Mouse (Mus musculus): ENCODE results near the gene Reep6. TPM values are rescaled to one million over a fixed set of nuclear protein-coding genes. Genes with fewer than 3 reads are reported as not detected.
"Not testable (repeated sequence)": the region's sequence is repeated elsewhere in the genome, so short reads cannot be mapped to it uniquely, and the experiment has no call there.

Reep6 gene
- total and polyA plus RNA-seq, 2 experiments from 2014 or later = 3.7 to 5.2 TPM

DNA sequence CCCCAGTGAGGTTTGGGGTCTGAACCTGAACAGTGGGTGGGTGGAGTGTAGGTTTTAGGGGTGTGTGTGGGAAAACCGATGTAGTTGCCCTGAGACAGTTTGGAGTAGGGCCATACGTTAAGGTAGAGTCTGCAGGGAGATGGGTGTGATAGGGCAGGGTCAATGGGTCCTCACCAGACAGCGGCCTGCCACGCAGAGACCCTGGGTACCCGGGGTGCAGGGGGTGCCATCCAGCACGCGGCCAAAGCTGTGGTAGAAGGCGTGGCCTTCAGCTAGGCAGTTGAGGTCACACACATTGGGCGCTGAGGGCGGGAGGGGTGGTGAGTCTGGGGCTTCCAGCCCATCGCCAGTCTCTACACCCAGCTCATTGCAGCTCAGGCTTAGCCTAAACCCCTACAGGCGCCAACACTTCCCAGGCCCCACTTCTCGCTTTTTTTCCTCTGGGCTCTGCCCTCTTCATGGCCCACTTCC is 13.7 kb downstream of the Reep6 start:
- Histone ChIP-seq H3K4me3 (ENCODE audit: low read length) (peak overlapping the region; percentile 24), H3K36me3 (ENCODE audit: insufficient read depth, low read length) (no peaks in the 10 kb centered on the region), H3K27me3 (ENCODE audit: insufficient read depth, low read length) (peaks cover 69% of the 10 kb centered on the region), H3K9ac (replicated peaks; ENCODE audit: low read length) (no peak overlapping the region), H3K4me1 (ENCODE audit: insufficient read depth, low read length) (peaks cover 7% of the 10 kb centered on the region; the same call in 1 of the 2 replicates), H3K9me3 (ENCODE audit: low read length) (no peaks in the 10 kb centered on the region), H3K27ac (no peak overlapping the region), H3K4me2 (ENCODE audit: low read depth, low read length) (peak overlapping the region; percentile 52)
- DNase-seq (ENCODE audit: low spot score) (no peak), ATAC-seq (peak; percentile 15; the same call in 1 of the 2 replicates)
- 20% methylated on average over 13 of the region's 13 CpGs for WGBS
- no peak for TF ChIP-seq CTCF (IDR thresholded peaks at IDR 0.05; ENCODE audit: low read depth)

DNA sequence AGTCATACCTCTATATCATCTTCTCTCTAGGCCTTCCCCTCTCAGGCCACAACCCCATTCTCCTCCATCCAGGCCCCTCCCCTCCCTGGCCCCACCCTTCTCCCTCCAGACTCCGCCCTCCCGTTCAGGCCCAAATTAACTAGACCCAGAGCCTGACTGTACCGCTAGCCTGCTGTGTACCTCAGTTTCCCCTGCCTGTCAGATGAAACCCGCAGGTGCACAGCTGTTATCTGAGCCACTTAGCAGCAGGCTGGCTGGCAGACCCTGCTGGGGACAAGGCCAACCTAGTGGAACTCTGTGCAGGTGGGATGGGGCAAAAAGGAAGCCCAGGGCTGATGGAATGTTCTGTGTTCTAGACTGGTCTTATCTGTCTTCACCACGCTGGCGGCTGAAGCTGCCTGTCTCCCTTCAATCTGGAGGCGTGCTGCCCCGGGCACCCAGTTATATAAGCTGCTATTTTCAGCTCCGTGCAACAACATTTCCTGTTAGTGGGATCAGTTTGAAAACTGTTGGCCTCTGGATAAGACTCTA is 14.4 kb downstream of the Reep6 start:
- peaks cover 77% of the 10 kb centered on the region for H3K27me3 ChIP-seq (ENCODE audit: insufficient read depth, low read length)
- DNase-seq (ENCODE audit: low spot score) (no peak), ATAC-seq (no peak)
- no peak overlapping the region for H3K4me3 ChIP-seq (ENCODE audit: low read length)
- no peak for TF ChIP-seq CTCF (IDR thresholded peaks at IDR 0.05; ENCODE audit: low read depth)
- no peaks in the 10 kb centered on the region for H3K36me3 ChIP-seq (ENCODE audit: insufficient read depth, low read length)
- H3K4me1 ChIP-seq (ENCODE audit: insufficient read depth, low read length) = peaks cover 7% of the 10 kb centered on the region; the same call in 1 of the 2 replicates
- 47% methylated on average over 9 of the region's 9 CpGs for WGBS
- no peak overlapping the region for H3K9ac ChIP-seq (replicated peaks; ENCODE audit: low read length)
- H3K4me2 ChIP-seq (ENCODE audit: low read depth, low read length) = no peak overlapping the region
- no peak overlapping the region for H3K27ac ChIP-seq
- H3K9me3 ChIP-seq (ENCODE audit: low read length) = no peaks in the 10 kb centered on the region

DNA sequence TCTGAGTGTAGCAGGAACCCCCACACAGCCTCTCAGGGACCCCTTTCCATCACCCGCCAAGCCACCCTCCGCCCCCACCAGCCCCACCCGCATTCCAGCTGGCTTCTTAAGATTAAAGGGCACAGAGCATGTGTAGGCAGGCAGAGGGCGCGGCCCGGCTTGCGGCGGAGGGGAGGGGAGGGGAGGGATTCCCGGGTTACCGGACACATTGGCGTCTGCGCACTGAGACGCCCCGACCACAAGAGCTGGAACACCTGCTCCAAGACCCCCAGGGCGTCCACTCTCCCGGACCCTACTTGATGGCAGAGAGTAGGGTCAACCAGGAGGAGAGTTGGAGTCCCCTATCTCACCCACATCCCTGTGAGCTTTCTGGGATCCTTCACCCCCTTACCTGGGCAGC is 15.4 kb downstream of the Reep6 start:
- H3K4me2 ChIP-seq (ENCODE audit: low read depth, low read length) = no peak overlapping the region

DNA sequence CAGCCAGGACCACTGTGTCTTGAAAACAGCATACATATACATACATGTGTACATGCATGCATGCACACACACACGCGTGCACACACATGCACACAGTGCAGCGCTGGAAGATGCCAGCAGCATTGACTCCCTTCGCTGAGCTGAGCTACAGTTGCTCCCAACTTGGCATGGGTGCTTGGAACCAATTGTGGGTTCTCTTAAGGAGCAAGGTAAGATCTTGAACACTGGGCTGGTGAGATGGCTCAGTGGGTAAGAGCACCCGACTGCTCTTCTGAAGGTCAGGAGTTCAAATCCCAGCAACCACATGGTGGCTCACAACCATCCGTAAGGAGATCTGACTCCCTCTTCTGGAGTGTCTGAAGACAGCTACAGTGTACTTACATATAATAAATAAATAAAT is 16.2 kb downstream of the Reep6 start:
- H3K4me3 ChIP-seq (ENCODE audit: low read length); H3K4me2 ChIP-seq (ENCODE audit: low read depth, low read length); DNase-seq (ENCODE audit: low spot score); H3K36me3 ChIP-seq (ENCODE audit: insufficient read depth, low read length); H3K9me3 ChIP-seq (ENCODE audit: low read length); H3K27ac ChIP-seq; H3K9ac ChIP-seq (replicated peaks; ENCODE audit: low read length); ATAC-seq; H3K4me1 ChIP-seq (ENCODE audit: insufficient read depth, low read length): not testable (repeated sequence)
- peaks cover 85% of the 10 kb centered on the region for H3K27me3 ChIP-seq (ENCODE audit: insufficient read depth, low read length)
- 66% methylated on average over 5 of the region's 6 CpGs for WGBS

More for the DNA sequence above, 15.4 kb downstream of the Reep6 start:
- no peaks in the 10 kb centered on the region for H3K9me3 ChIP-seq (ENCODE audit: low read length)
- no peak overlapping the region for H3K4me3 ChIP-seq (ENCODE audit: low read length)
- no peak overlapping the region for H3K27ac ChIP-seq
- DNase-seq (ENCODE audit: low spot score) = no peak
- no peak for ATAC-seq
- no peak for TF ChIP-seq CTCF (IDR thresholded peaks at IDR 0.05; ENCODE audit: low read depth)
- peaks cover 7% of the 10 kb centered on the region; the same call in 1 of the 2 replicates for H3K4me1 ChIP-seq (ENCODE audit: insufficient read depth, low read length)
- H3K27me3 ChIP-seq (ENCODE audit: insufficient read depth, low read length) = peaks cover 86% of the 10 kb centered on the region
- no peak overlapping the region for H3K9ac ChIP-seq (replicated peaks; ENCODE audit: low read length)
- H3K36me3 ChIP-seq (ENCODE audit: insufficient read depth, low read length) = no peaks in the 10 kb centered on the region
- 5% methylated on average over 14 of the region's 16 CpGs for WGBS

GRCm38 (mm10) chr10:80347514-80347967 is 17.8 kb downstream of the Reep6 start:
- peak overlapping the region; percentile 20; the same call in 1 of the 2 replicates for H3K4me3 ChIP-seq (ENCODE audit: low read length)
- peaks cover 71% of the 10 kb centered on the region for H3K27me3 ChIP-seq (ENCODE audit: insufficient read depth, low read length)
- DNase-seq (ENCODE audit: low spot score) = no peak
- ATAC-seq = no peak
- TF ChIP-seq CTCF (IDR thresholded peaks at IDR 0.05; ENCODE audit: low read depth) = no peak
- WGBS = 11% methylated on average over 17 of the region's 17 CpGs
- no peak overlapping the region; the same call in 1 of the 2 replicates for H3K4me2 ChIP-seq (ENCODE audit: low read depth, low read length)
- no peaks in the 10 kb centered on the region for H3K9me3 ChIP-seq (ENCODE audit: low read length)
- no peak overlapping the region for H3K27ac ChIP-seq
- peaks cover 3% of the 10 kb centered on the region; the same call in 1 of the 2 replicates for H3K4me1 ChIP-seq (ENCODE audit: insufficient read depth, low read length)
- no peaks in the 10 kb centered on the region for H3K36me3 ChIP-seq (ENCODE audit: insufficient read depth, low read length)
- H3K9ac ChIP-seq (replicated peaks; ENCODE audit: low read length) = no peak overlapping the region

- Histone ChIP-seq H3K4me2 (ENCODE audit: low read depth, low read length) (peak within 1 kb of the TSS; percentile 38), H3K36me3 (ENCODE audit: insufficient read depth, low read length) (no peaks in the 10 kb centered on the region), H3K9me3 (ENCODE audit: low read length) (no peaks in the 10 kb centered on the region), H3K4me1 (ENCODE audit: insufficient read depth, low read length) (no peaks in the 10 kb centered on the region; the same call in 1 of the 2 replicates), H3K4me3 (ENCODE audit: low read length) (peak within 1 kb of the TSS; percentile 20), H3K9ac (replicated peaks; ENCODE audit: low read length) (no peak within 1 kb of the TSS), H3K27me3 (ENCODE audit: insufficient read depth, low read length) (peaks cover 64% of the 10 kb centered on the region), H3K27ac (no peak within 1 kb of the TSS)
- DNase-seq (ENCODE audit: low spot score) (peak; percentile 51), ATAC-seq (0 out of 2 replicates have a peak, but pooled peaks have one; percentile 39)
- WGBS = 1% methylated on average over 42 of the region's 42 CpGs
- TF ChIP-seq CTCF (IDR thresholded peaks at IDR 0.05; ENCODE audit: low read depth) = peak; percentile 45
Observed at GRCm38 (mm10) chr10:80348244-80348781, 18.6 kb downstream of the Reep6 start, which contains the start of gene Adamtsl5. Gene Adamtsl5 (minus strand): TSS chr10:80348412.

- H3K9ac ChIP-seq (replicated peaks; ENCODE audit: low read length) = no peak overlapping the region
- no peaks in the 10 kb centered on the region for H3K36me3 ChIP-seq (ENCODE audit: insufficient read depth, low read length)
- ATAC-seq (no peak), DNase-seq (ENCODE audit: low spot score) (no peak)
- H3K4me3 ChIP-seq (ENCODE audit: low read length) = no peak overlapping the region
- H3K4me2 ChIP-seq (ENCODE audit: low read depth, low read length) = no peak overlapping the region
- H3K4me1 ChIP-seq (ENCODE audit: insufficient read depth, low read length) = no peaks in the 10 kb centered on the region
- no peak for TF ChIP-seq CTCF (IDR thresholded peaks at IDR 0.05; ENCODE audit: low read depth)
- H3K27me3 ChIP-seq (ENCODE audit: insufficient read depth, low read length) = peaks cover 58% of the 10 kb centered on the region
- H3K27ac ChIP-seq = no peak overlapping the region
- H3K9me3 ChIP-seq (ENCODE audit: low read length) = no peaks in the 10 kb centered on the region
- 18% methylated on average over 26 of the region's 26 CpGs for WGBS
Observed at GRCm38 (mm10) chr10:80348981-80349380, 19.2 kb downstream of the Reep6 start.

All from hindbrain, postnatal 0 days (tissue).